Mouse (Mus musculus) hindlimb bud, embryonic 11.5 days (tissue): Measurements from ENCODE around the gene Pcolce2.

Experiments
- DNase-seq: peaks from one replicate; pipeline ENCODE4 v3.0.0-alpha.2; 2012; ENCODE audit warnings: low read depth, low spot score; ENCODE audit errors: extremely low spot score

Pcolce2 gene

DNA sequence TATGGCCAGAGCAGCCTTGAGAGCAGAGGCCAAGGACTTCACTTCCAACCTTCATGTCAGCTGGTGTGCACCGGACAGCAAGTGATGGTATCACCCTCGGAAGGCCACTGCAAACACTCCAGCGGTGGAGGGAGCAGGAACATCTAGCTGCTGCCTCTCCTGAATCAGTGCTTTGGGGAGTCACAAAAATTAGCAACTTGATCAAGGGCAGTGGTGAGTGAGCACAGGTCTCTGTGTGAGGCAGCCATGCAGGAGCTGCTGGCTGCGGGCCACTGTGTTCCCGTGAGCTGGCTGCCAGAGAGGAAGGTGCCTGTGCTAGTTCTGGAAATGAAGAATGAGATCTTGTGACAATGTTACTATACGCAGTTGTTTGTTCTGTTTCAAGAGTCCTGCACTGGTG, 16.0 kb downstream of the Pcolce2 start:
- no peak for DNase-seq

DNA sequence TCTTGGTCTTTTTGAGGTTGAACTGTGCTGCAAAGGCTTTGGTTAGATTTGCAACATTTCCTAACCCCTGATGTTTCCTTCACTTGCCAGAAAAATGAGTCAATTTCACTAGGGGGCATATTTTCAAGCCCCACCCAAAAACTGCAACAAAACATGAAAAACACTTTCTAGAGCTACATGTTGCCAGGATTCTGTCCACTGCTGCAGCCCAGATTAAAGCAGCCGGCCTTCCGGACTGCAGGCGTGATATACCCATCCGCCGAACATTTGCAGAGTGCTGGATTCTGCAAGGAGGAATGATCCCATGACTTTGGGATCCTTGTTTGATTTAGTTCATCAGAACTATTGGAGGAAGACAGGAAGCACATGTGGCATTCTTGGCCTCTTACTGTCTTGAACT, 17.0 kb downstream of the Pcolce2 start:
- DNase-seq, result no peak

DNA sequence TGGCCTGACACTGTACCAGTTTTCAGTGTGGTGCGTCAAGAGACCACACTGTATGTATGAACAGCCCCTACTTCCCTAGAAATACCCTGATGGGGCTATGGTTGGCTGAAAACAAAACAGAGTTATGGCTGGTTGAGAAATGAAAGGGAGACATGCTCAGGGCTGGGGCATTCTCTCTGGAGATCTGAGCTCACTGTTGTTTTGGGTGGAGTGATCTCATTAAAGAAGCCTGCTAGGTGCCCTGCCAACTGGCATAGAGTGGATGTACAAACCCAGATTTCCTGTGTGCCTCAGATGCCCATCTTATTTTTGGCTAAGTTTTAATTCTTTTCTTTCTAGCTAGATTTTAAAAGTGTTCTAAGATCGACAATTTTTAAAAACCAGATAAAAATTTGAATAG, 20.5 kb downstream of the Pcolce2 start:
- DNase-seq, result no peak

DNA sequence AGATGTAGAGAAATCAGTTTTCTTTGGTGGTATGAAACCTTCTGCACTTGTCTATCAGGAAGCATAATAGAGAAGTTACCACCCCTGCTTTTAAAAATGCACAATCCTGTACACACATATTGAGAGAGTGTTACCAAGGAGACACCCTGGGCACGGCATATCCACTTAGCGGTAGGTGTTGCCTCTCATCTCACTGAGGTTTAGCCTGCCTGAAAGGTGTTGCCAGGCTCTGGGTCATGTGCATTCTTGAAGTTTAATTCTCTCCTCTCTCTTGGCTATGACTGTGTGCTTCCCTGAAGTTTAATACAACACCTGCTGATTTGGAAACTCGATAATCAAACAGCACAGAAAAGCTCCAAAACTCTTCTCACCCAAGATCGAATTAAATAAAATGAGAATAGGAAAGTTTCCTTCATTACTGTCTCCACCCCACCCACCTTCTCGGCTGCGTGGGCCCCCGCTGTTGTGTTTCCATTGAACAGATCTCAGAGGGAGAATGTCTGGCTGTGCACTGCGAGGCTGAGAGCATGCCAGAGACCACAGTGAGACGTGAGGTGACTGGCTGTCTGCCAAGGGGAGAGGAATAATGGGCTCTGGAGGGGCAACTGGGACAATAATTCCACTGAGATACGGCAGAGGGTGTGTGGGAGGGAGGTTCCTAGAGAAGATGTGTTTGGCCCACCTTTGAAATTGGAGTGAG, 27.0 kb downstream of the Pcolce2 start:
- no peak for DNase-seq

DNA sequence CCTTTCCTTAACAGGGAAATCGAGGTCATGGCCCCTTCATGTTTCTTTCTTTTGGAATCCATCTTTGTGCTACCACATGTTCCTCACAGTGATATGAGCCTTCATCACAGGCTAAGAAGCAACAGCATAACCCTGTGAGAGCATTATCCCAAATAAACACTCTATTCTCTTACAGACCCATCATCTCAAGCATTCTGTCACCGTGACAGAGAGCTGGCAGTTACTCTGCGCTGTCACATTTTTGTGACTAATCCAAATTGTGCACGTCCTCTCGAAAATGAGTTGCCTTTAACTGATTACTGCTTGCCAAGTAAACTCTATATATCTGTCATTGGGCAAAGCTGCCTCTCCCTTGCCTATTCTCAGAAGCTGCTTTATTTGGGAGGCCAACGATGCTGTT, 28.4 kb downstream of the Pcolce2 start:
- no peak for DNase-seq

DNA sequence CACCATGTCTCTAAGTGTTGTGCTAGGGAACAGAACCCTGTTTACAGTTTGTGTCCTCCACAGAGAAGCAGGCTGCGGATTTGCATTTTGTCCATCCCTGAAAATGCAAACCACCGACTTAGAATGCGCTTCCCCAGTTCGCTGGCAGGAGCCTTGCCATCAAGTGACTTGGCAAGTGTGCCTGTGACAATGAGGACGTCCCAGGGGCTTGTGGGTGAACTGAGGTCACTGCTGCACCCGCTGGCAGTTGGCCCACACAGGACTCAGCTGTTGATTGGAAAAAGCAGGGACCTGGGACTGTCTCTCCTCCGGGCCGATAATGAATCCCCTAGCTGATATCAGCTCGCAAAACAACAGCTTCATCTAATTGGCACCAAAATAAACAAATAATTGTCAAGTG, 30.4 kb downstream of the Pcolce2 start:
- DNase-seq, result no peak

DNA sequence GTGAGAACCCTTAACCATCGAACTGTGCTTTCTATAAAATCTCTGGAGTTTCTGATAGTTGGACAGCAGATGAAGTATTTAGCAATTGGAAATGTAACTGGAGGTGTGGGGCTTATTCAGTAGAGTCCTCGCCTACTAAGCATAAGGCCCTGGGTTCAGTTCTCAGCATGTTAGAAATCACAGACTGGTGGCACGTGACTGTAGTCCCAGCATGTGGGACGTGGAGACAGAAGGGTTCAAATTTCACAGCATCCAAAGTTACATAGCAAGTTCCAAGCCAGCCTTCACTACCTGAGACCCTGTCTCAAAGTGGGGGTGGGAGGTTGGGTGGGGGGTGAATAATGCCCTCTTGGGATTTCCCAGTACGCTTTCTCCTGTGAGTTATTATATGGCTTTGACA, 30.9 kb downstream of the Pcolce2 start:
- no peak for DNase-seq

DNA sequence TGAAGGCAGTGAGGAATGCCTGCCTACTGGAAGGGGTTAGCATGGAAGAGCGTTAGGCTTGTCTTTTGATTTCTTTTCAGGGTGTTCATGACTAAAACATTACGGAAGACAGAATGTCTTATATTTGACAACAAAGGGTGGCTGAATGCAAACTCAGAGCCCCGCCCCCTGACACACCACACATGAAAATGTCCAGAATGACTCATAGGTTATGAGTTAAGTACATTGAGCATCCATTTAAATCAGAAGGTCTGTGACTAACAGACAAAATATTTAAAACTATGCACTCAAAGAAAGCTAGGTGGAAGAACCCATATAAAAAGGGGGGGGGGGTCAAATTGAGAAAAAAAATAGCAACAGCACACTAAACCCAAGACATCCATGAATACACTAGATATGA, 34.9 kb downstream of the Pcolce2 start:
- DNase-seq, result no peak

DNA sequence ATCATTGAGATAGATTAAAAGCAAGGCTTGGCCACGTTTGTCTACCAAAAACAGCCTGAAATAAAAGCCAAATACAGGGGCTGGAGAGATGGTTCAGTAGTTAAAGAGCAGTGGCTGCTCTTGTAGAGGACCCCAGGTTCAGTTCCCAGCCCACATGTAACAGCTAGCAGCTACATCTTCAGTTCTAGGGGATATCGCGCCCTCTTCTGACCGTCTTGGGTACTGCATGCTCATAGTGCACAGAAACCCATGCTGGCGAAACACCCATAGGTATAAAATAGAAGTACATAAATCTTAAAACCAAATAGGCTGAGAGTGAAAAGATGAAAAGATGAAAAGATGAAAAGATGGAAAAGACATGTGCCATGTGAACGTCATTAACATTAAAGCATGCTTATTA, 35.4 kb downstream of the Pcolce2 start:
- DNase-seq, result no peak

DNA sequence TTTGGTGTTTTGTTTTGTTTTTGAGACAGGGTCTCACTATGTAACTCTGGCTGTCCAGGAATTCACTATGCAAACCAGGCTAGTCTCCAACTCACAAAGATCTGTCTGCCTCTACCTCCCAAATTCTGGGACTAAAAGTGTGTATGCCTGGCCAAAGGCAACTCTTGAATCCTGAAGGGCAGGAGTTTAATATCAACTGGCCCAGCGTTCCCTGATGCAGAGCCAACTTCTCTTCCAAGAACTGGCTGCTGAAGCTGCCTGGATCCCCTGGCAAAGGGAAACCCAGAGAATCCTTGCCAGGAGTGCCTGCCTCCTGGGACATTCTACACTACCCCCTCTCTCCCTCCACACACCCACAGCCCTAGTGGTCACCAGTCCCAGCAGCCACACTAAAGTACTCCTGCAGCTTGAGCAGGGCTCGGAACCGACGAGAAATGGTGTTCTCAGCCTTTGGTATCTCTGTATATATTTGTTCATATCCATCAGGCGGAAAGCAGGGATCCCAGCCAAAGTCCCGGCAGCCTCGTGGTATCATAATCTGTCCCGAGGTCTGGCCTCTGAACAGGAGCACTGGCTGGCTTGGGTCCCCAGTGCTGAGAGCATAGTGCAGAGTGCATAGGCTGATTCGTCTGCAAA, 37.8 kb downstream of the Pcolce2 start:
- DNase-seq, result no peak

DNA sequence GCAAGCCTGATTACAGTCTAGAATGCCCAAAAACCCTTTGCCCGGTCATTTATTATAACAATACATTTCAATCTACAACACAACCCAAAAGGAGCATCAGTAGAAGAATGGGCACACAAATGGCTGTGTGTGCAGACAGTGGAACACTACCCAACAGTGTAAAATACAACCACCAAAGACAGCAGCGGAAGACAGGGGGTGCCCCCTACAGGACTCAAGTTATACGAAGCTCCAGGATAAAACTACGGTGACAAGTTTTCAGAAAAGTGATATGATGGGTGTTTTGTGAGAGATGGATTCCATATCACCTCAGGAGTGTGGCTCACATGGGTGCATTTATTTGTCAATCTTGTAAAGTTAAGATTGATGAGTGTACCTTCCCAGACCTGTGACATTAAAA, 38.6 kb downstream of the Pcolce2 start:
- no peak for DNase-seq

DNA sequence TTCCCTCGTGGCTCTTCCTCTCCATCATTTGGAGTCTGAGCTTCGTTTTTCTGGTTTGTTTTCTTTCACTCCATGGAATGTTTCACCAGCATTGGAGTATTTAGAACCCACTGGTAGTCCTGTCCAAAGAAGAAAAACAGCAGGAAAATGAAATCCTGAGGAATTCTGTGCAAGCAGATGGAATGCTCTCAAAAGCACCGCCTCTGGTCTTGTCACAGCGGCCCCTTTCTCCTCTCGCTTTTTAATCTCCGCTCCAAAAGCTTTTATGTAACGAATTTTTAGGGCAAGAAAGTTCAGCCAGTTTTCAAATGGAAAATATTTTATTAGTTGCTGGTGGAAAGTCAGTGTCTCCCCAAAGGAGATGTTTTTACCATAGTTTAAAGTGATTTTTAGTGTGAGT, 42.6 kb downstream of the Pcolce2 start:
- no peak for DNase-seq

DNA sequence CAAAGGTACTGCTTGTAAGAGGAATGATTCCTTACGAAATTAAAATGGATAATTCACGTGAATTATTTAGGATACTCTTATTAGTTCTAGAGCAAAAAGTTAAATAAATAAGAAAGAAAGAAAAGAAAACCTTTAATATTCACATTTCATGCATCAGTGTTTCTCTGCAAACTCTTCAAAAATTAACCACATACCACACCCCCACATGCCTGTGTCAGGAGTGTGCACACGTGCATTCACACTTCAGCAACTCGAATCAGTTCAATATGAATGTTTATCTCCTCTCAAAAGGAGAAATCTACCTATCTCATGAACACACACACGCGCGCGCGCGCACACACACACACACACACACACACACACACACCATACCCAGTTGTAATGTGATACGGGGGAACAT, 43.3 kb downstream of the Pcolce2 start:
- no peak for DNase-seq

DNA sequence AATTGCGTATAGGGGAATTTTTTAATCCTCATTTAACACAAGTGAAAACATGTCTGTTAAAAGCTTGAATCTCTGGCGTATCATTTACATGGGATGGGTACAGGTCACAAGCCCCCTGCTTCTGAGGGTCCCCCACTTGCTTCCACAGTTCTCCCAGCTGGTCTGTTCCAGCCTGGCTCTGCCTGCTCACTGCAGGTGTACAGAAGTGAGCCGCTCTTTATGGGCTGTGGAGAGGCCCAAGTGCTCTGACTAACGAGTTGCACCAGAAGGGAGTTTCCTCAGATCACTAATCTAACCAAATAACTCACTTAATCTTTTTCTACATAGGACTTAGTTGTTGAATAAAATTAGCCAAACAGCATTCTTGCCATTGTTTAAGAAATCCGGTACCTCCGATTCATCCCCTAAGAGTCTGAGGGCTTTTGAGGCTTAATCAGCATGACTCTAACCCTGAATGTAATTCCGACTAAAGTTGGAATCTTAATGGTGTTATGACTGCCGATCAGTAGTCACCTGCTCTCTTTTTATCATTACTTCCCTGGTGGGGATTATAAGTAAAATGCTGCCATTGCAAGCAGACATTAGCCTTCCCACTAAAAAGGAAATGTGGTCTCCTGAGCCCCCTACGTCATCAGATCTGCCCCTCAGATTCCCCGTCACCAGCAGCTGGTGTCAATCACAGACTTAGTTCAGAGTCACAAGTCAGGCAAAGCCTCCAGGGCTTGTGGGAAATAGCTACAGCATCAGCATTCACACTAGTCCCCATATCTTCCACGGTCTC, 48.4 kb downstream of the Pcolce2 start:
- no peak for DNase-seq

DNA sequence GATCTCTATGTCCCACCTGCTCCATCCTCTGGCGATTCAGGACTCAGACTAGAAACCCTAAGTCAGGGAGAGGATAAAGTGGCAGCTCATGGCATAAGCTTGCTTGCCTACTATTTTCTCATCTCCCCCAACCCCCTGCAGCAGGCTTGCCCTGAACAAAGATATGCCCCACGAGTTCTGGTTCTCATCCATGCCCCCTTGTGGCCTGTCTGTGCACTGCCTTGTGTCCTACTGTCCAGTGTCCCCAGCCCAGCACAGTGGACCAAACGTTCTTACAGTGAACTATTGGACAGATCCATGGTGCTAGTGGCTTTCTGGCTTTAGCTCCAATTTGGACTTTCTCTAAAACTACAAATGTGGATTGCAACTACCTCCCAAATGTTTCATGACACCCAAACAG, 50.7 kb downstream of the Pcolce2 start:
- no peak for DNase-seq

DNA sequence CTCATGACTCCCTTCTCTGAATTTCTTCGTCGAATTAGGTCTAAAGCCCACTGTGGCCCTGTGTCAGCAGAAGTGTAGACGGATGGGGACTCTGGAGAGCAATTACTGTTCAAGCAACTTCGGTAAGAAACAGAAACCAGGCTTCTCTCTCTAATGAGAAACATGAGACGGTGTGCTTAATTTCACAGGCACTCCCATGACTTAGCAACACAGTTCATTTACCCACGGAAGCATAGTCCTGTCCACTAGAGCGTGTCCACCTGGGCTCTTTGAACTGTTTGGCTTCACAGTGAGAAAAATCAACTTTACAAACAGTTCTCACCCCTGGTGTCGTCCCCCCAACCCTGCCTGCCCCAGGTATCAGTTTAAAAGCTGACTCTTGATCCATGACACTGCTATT, 55.4 kb downstream of the Pcolce2 start:
- DNase-seq, result no peak

DNA sequence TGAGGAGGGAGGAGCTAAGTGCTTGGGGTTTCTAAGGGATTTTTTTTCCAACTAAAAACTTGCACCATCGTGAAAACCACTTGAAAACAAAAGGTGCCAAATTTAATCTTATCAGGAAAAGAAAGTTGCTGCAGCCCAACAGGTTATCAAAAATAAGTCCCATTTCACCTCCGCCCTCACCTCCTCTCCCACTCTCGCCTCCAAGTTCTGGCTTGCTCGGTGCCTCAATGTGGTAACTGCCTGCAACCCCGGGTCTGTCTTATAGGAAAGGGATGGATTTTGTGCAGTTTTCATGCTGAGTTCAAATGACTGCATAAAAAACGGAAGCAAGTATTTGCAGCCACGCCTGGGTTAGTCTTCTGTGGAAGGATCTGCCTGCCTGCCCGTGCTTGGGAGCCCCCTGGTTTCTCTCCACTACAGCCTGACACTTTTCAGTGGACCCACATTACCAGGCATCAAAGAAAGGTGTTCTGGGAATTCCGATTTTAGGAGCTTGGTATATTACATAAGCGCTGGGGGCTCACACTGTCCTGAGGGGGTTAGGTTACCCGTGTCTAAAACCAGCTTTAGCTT, 56.2 kb downstream of the Pcolce2 start:
- no peak for DNase-seq

DNA sequence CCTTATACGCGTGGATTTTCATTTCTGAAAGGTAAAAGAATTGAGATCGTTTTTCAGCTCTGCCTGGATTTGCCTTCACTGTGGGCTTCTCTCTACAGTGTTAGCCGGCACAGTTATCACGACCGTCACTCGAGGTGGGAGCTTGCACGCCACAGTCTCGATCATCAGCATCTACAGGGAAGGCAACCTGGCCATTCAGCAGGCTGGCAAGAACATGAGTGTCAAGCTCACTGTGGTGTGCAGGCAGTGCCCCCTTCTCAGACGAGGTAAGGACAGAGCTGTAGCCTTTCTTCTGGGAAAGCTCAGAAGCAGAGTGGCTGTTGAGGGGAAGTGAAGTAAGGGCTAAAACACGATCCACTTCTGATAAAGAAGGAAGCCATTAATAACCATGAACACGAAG, 57.1 kb downstream of the Pcolce2 start:
- DNase-seq, result no peak

DNA sequence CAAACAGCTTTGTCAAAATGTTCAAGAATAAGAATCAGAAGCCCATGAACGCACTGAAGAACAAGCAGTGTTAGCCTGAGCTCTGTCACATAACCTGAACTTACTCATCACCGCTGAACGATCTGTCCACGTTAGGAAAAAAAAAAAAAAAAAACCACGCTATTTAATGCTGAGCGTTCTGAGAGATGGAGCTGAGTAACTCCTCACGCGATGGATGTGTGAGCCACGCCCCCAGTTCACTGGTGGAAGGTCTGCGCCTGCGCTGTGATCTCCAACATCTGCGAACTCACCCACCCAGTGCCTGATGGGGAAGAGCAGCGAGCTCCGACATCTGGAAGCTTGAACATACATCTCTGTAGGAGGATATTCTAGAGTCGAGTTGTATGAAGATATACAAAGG, 57.6 kb downstream of the Pcolce2 start:
- DNase-seq, result no peak

DNA sequence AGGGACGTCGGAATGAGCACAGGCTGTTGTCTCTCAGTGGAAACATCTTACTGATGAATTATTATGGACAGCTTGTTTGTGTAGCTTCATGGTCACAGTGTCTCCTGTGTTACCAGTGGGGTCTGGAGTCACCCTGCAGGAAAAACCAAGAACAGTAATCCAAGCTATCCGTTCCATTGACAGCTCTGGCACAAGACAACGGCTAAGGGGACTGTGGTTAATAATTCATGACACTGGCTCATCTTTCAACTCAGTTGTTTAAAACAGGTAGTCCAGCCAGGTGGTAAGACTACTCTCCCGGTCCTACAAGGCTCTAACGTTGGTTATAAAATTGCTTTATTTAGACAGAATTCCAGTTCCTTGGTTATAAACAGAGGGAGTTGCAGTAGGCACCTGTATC, 59.2 kb downstream of the Pcolce2 start:
- DNase-seq, result no peak

DNA sequence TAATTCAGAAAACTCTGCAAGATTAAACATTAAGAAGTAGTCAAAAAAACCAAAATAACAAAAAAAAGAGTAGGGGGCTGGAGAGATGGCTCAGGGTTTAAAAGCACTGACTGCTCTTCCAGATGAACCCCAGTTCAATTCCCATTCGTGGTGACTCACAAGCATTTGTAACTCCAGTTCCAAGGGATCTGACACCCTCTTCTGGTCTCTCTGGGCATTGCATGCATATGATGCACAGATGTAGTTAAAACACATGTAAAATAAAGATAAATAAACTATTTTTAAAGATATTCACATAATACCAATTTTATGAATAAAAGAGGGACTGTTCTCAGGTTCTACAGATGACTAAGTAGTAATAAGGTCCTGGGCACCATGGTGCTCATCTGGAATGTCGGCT, 60.4 kb downstream of the Pcolce2 start:
- DNase-seq, result no peak

DNA sequence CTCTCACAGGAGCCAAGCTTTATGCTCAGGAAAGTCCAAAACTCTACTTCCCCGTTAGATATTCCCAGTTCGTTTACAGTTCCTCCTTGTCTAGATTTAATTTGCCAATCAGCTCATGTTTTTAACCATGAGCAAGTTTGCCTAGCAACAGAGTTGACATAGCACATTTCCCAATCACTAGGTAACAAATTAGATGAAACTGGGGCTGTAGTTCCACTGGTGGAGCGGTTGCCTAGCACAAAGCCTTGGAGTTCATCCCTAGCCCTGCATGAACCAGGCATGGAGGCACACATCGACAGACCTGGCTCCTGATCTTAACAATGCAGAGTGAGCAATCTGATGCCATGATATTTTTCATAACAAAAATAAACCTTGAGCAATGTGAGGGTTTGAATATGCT, 61.9 kb downstream of the Pcolce2 start:
- no peak for DNase-seq
